In the genomic region with DNA sequence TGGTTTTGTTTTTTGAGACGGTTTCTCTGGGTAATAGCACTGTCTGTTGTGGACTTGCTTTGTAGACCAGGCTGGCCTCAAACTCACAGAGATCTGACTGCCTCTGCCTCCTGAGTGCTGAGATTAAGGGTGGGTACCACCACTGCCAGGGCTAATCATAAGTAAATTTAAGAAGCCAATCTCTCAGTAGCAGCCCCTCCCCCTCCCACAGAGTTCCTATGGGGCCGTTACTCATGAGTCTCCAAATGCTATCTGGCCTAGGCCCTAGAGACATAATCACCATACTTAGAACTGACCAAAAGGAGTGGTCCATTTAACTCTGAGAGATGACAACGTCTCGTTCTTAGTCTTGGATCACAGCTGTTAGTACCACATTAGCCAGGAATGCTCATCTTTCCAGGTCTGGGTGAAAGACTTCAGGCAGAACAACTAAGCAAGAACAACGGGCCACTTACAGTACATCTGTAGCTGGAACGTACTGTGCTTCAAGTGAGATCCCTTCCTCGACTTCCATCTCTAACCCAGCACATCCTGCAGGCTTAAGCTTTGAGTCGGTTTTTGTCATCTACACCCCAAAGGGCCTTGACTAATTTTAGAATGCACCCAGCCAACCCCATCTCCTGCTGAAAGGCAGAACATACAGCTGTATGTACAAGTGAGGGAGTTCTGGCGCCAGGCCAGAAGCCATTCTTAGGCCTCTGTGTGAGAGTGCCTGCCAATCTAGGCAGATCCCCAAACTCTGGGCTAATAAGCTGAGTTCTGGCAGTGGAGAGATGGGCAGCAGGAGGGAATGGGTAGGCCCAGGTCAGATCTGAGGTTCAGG, we compare ENCODE assay signal across 9 mouse cellular contexts.
DNase-seq lines count a peak whose midpoint lies in the region; ATAC-seq and TF ChIP-seq lines count a peak whose summit lies in the region.
"Had no signal": no experiment of that assay in that cellular context is flagged by ENCODE, and none has a peak within 500 bp of the region (broad histone marks: within the 10 kb centered on the region; RNA-seq: fewer than 3 reads in every experiment).

No protein-coding gene starts in this region.

- no peak for ATAC-seq in heart, embryonic 11.5 days (replicated peaks; ENCODE audit: insufficient number of reproducible peaks, low FRiP score, low TSS enrichment)
- ATAC-seq in liver, postnatal 0 days: no peak

- no peaks in the 10 kb centered on the region for H3K79me2 ChIP-seq in heart, adult 2 months (replicated peaks; ENCODE audit: control insufficient read depth, insufficient read depth, low read length)

- no peak for TF ChIP-seq CTCF in heart, adult 2 months (IDR thresholded peaks at IDR 0.05)
- no peak for TF ChIP-seq CTCF in liver, postnatal 0 days (IDR thresholded peaks at IDR 0.05; ENCODE audit: low read depth)

- H3K9ac ChIP-seq in heart, adult 2 months (ENCODE audit: low read depth, low read length): no peak overlapping the region
- H3K9ac ChIP-seq in heart, embryonic 11.5 days (ENCODE audit: low read depth, low read length): no peak overlapping the region
- no peak overlapping the region for H3K9ac ChIP-seq in liver, postnatal 0 days (replicated peaks)
- H3K9ac ChIP-seq: midbrain, embryonic 12.5 days had no signal

- no peak overlapping the region for H3K4me3 ChIP-seq in heart, adult 2 months
- no peak overlapping the region for H3K4me3 ChIP-seq in heart, embryonic 11.5 days (ENCODE audit: low read depth, low read length)
- no peak overlapping the region for H3K4me3 ChIP-seq in liver, postnatal 0 days (ENCODE audit: low read depth, low read length)
- H3K4me3 ChIP-seq: midbrain, embryonic 12.5 days had no signal

- no peak overlapping the region for H3K27ac ChIP-seq in heart, adult 2 months
- H3K27ac ChIP-seq in heart, embryonic 11.5 days (ENCODE audit: low read depth, low read length): 0 out of 2 replicates have a peak overlapping the region, but pooled peaks have one; percentile 8
- H3K27ac ChIP-seq in liver, postnatal 0 days (ENCODE audit: low read depth): peak overlapping the region; percentile 84
- H3K27ac ChIP-seq: midbrain, embryonic 12.5 days had no signal

- H3K27me3 ChIP-seq in heart, adult 2 months (ENCODE audit: control insufficient read depth, insufficient read depth, low read length): no peaks in the 10 kb centered on the region
- H3K27me3 ChIP-seq in heart, embryonic 11.5 days (ENCODE audit: control insufficient read depth, insufficient read depth, low read length): no peaks in the 10 kb centered on the region
- H3K27me3 ChIP-seq in liver, postnatal 0 days (ENCODE audit: insufficient read depth, low read length): no peaks in the 10 kb centered on the region

- no peaks in the 10 kb centered on the region for H3K9me3 ChIP-seq in heart, embryonic 11.5 days (replicated peaks; ENCODE audit: control insufficient read depth, low read length)
- H3K9me3 ChIP-seq in liver, postnatal 0 days (ENCODE audit: low read length): no peaks in the 10 kb centered on the region
- H3K9me3 ChIP-seq: midbrain, embryonic 12.5 days had no signal

- no peak overlapping the region for H3K4me2 ChIP-seq in heart, embryonic 11.5 days
- no peak overlapping the region for H3K4me2 ChIP-seq in liver, postnatal 0 days (ENCODE audit: low read depth, low read length)
- H3K4me2 ChIP-seq: midbrain, embryonic 12.5 days had no signal

- no peak for TF ChIP-seq POLR2A in heart, adult 2 months (IDR thresholded peaks at IDR 0.05; ENCODE audit: insufficient read depth, low read depth, low read length)

- H3K36me3 ChIP-seq in heart, adult 2 months (ENCODE audit: control insufficient read depth, insufficient read depth, low read length): peaks cover 2% of the 10 kb centered on the region
- H3K36me3 ChIP-seq in heart, embryonic 11.5 days (ENCODE audit: control insufficient read depth, insufficient read depth, low read length): no peaks in the 10 kb centered on the region
- peaks cover 5% of the 10 kb centered on the region; the same call in 1 of the 2 replicates for H3K36me3 ChIP-seq in liver, postnatal 0 days (replicated peaks; ENCODE audit: insufficient read depth, low read length)
- H3K36me3 ChIP-seq: midbrain, embryonic 12.5 days had no signal

- TF ChIP-seq EP300 in heart, adult 2 months (IDR thresholded peaks at IDR 0.05; ENCODE audit: insufficient read depth, low read depth, low read length): no peak
- no peak for TF ChIP-seq EP300 in liver, postnatal 0 days (IDR thresholded peaks at IDR 0.05; ENCODE audit: low read depth)

- peaks cover 15% of the 10 kb centered on the region for H3K4me1 ChIP-seq in heart, adult 2 months (ENCODE audit: control insufficient read depth, insufficient read depth, low read length)
- peaks cover 26% of the 10 kb centered on the region for H3K4me1 ChIP-seq in heart, embryonic 11.5 days (ENCODE audit: control insufficient read depth, insufficient read depth, low read length)
- peaks cover 32% of the 10 kb centered on the region for H3K4me1 ChIP-seq in liver, postnatal 0 days (ENCODE audit: insufficient read depth)

- intact Hi-C loops in heart, adult 2 months (cut with DNase I): loop anchor here (10.0 kb wide), 1 partner anchor 81 kb away; no protein-coding TSS in a partner anchor

- 52% methylated on average over 9 of the region's 9 CpGs for WGBS in heart, adult 2 months
- 63% methylated on average over 9 of the region's 9 CpGs for WGBS in heart, embryonic 11.5 days (ENCODE audit: insufficient replicate concordance)
- 74% methylated on average over 9 of the region's 9 CpGs for WGBS in liver, postnatal 0 days (ENCODE audit: insufficient replicate concordance)

- DNase-seq in heart, adult 2 months: peak; percentile 56 to 71
- DNase-seq in heart, adult 8-10 months (ENCODE audit: low spot score): no peak
- DNase-seq in urinary bladder, adult 2 months (ENCODE audit: low spot score): peak; percentile 21
- DNase-seq in urinary bladder, postnatal 10 days (ENCODE audit: low spot score): no peak
- DNase-seq in liver, postnatal 0 days: peak; percentile 69
- DNase-seq in spleen, postnatal 36 days (ENCODE audit: low spot score in 2 of 2): peak; percentile 92 to 94
- no peak for DNase-seq in cerebellum, adult 9-11 months

Comparison
In these comparisons a context has a peak if more than half of its experiments do, and no peak if none do; other contexts are left out.
1. DNase-seq: peak in heart, adult 2 months (2 of 2), urinary bladder, adult 2 months (single experiment), liver, postnatal 0 days (single experiment) and spleen, postnatal 36 days (2 of 2); none in heart, adult 8-10 months (single experiment), urinary bladder, postnatal 10 days (single experiment) and cerebellum, adult 9-11 months (single experiment).